Mouse (Mus musculus) left cerebral cortex, adult 9 months (tissue): ENCODE data around the gene Terf2.
"Not testable (repeated sequence)": the region's sequence is repeated elsewhere in the genome, so short reads cannot be mapped to it uniquely, and the experiment has no call there.

Experiments used
- DNase-seq, 2 experiments: peaks; one replicate each; pipeline ENCODE4 v3.0.0; 2022; ENCODE audit warnings: low spot score in 2 of 2

The Terf2 gene

GRCm38 (mm10) chr8:107062613-107063012, 33.7 kb downstream of the Terf2 start:
- DNase-seq = no peak

- no peak for DNase-seq
Observed at GRCm38 (mm10) chr8:107056973-107057369, 39.4 kb downstream of the Terf2 start.

GRCm38 (mm10) chr8:107056076-107056972, 40.0 kb downstream of the Terf2 start, which contains the start of the genes Cog8 and Nip7:
Cog8 (minus strand) TSS chr8:107056689.
Nip7 (plus strand) TSS chr8:107056877.
- peak; percentile 92 to 98 for DNase-seq

- no peak for DNase-seq
Observed at GRCm38 (mm10) chr8:107052046-107052445, 44.3 kb downstream of the Terf2 start.

GRCm38 (mm10) chr8:107049480-107049879, 46.9 kb downstream of the Terf2 start:
- DNase-seq = no peak

GRCm38 (mm10) chr8:107048061-107048941, 48.0 kb downstream of the Terf2 start, which contains the start of gene Pdf:
Pdf (minus strand) TSS chr8:107048614.
- DNase-seq = peak; percentile 61 to 84

GRCm38 (mm10) chr8:107046976-107047375, 49.4 kb downstream of the Terf2 start:
- no peak for DNase-seq

GRCm38 (mm10) chr8:107045478-107045877, 50.9 kb downstream of the Terf2 start:
- DNase-seq = no peak

- no peak for DNase-seq
Observed at GRCm38 (mm10) chr8:107040632-107041031, 55.7 kb downstream of the Terf2 start.

GRCm38 (mm10) chr8:107036626-107037025, 59.7 kb downstream of the Terf2 start:
- DNase-seq = no peak

GRCm38 (mm10) chr8:107035641-107036040, 60.7 kb downstream of the Terf2 start:
- DNase-seq = no peak

- not testable (repeated sequence) for DNase-seq
Observed at GRCm38 (mm10) chr8:107033609-107034008, 62.7 kb downstream of the Terf2 start.

GRCm38 (mm10) chr8:107031577-107032090, 64.7 kb downstream of the Terf2 start:
- no peak for DNase-seq

GRCm38 (mm10) chr8:107030650-107031576, 65.4 kb downstream of the Terf2 start, which contains the start of gene Vps4a:
Vps4a (plus strand) TSS chr8:107031222.
- peak; percentile 88 to 97 for DNase-seq

- DNase-seq = no peak
Observed at GRCm38 (mm10) chr8:107030058-107030457, 66.3 kb downstream of the Terf2 start.

- DNase-seq = no peak
Observed at GRCm38 (mm10) chr8:107029310-107029709, 67.0 kb downstream of the Terf2 start.

GRCm38 (mm10) chr8:107023479-107023878, 72.9 kb downstream of the Terf2 start:
- DNase-seq = no peak
